Mouse (Mus musculus): ENCODE results near the gene Rfng. TPM values are rescaled to one million over a fixed set of nuclear protein-coding genes. Genes with fewer than 3 reads are reported as not detected.

Rfng gene
- 10.9 and 13.1 TPM in 2 replicates for polyA plus RNA-seq (2015; fragmentation: Nextera tagmentation; extraction: Ambion mirVana)

GRCm38 (mm10) chr11:120784064-120784791 lies at the start of gene Rfng, which contains the start of gene Gps1:
Gene Rfng, minus strand, starts transcription at chr11:120784207.
Gene Gps1, plus strand, starts transcription at chr11:120784272.

GRCm38 (mm10) chr11:120823956-120824786 lies 40.2 kb upstream of the Rfng start, which contains the start of gene Fasn:
Gene Fasn, minus strand, starts transcription at chr11:120824547.

GRCm38 (mm10) chr11:120795756-120796613 lies 12.0 kb upstream of the Rfng start, which contains the start of gene Dus1l:
Gene Dus1l, minus strand, starts transcription at chr11:120796403.

GRCm38 (mm10) chr11:120762672-120763041 lies 21.4 kb downstream of the Rfng start, which contains the start of gene Hmga1b:
Gene Hmga1b, plus strand, starts transcription at chr11:120762794.

GRCm38 (mm10) chr11:120731858-120732680 lies 51.9 kb downstream of the Rfng start, which contains the start of gene Cbr2:
Gene Cbr2, minus strand, starts transcription at chr11:120732114.

Other genes with a start within 250 kb of the Rfng start
- gene Mcrip1, start 234.5 kb downstream of the Rfng start, polyA plus RNA-seq (2015; fragmentation: Nextera tagmentation; extraction: Ambion mirVana): 123 and 145 TPM in 2 replicates
- 121 and 146 TPM in 2 replicates for gene Ppp1r27, start 233.1 kb downstream of the Rfng start, polyA plus RNA-seq (2015; fragmentation: Nextera tagmentation; extraction: Ambion mirVana)
- 311 and 389 TPM in 2 replicates for gene P4hb, start 211.0 kb downstream of the Rfng start, polyA plus RNA-seq (2015; fragmentation: Nextera tagmentation; extraction: Ambion mirVana)
- 252 and 323 TPM in 2 replicates for gene Arhgdia, start 202.6 kb downstream of the Rfng start, polyA plus RNA-seq (2015; fragmentation: Nextera tagmentation; extraction: Ambion mirVana)
- gene Alyref, start 185.8 kb downstream of the Rfng start, polyA plus RNA-seq (2015; fragmentation: Nextera tagmentation; extraction: Ambion mirVana): 130 and 181 TPM in 2 replicates
- 109 and 118 TPM in 2 replicates for gene Anapc11, start 185.8 kb downstream of the Rfng start, polyA plus RNA-seq (2015; fragmentation: Nextera tagmentation; extraction: Ambion mirVana)
- gene Npb, start 175.7 kb downstream of the Rfng start, polyA plus RNA-seq (2015; fragmentation: Nextera tagmentation; extraction: Ambion mirVana): 1.2 and 2.0 TPM in 2 replicates
- 35.3 and 46.1 TPM in 2 replicates for gene Pcyt2, start 166.3 kb downstream of the Rfng start, polyA plus RNA-seq (2015; fragmentation: Nextera tagmentation; extraction: Ambion mirVana)
- 11.3 and 14.0 TPM in 2 replicates for gene Sirt7, start 159.0 kb downstream of the Rfng start, polyA plus RNA-seq (2015; fragmentation: Nextera tagmentation; extraction: Ambion mirVana)
- gene Mafg, start 150.6 kb downstream of the Rfng start, polyA plus RNA-seq (2015; fragmentation: Nextera tagmentation; extraction: Ambion mirVana): 22.0 TPM in 2 replicates
- 24.8 and 35.6 TPM in 2 replicates for gene Pycr1, start 140.4 kb downstream of the Rfng start, polyA plus RNA-seq (2015; fragmentation: Nextera tagmentation; extraction: Ambion mirVana)
- gene Myadml2, start 136.0 kb downstream of the Rfng start, polyA plus RNA-seq (2015; fragmentation: Nextera tagmentation; extraction: Ambion mirVana): 73.4 and 83.9 TPM in 2 replicates
- 1.9 and 3.8 TPM in 2 replicates for gene Notum, start 123.0 kb downstream of the Rfng start, polyA plus RNA-seq (2015; fragmentation: Nextera tagmentation; extraction: Ambion mirVana)
- 63.0 and 64.1 TPM in 2 replicates for gene Aspscr1, start 111.2 kb downstream of the Rfng start, polyA plus RNA-seq (2015; fragmentation: Nextera tagmentation; extraction: Ambion mirVana)
- 105 and 106 TPM in 2 replicates for gene Cenpx, start 70.5 kb downstream of the Rfng start, polyA plus RNA-seq (2015; fragmentation: Nextera tagmentation; extraction: Ambion mirVana)
- gene Lrrc45, start 70.3 kb downstream of the Rfng start, polyA plus RNA-seq (2015; fragmentation: Nextera tagmentation; extraction: Ambion mirVana): 12.6 and 14.1 TPM in 2 replicates
- 2.7 and 4.5 TPM in 2 replicates for gene Rac3, start 62.7 kb downstream of the Rfng start, polyA plus RNA-seq (2015; fragmentation: Nextera tagmentation; extraction: Ambion mirVana)
- 7.3 and 17.3 TPM in 2 replicates for gene Dcxr, start 56.9 kb downstream of the Rfng start, polyA plus RNA-seq (2015; fragmentation: Nextera tagmentation; extraction: Ambion mirVana)
- gene Cbr2, start 52.1 kb downstream of the Rfng start, polyA plus RNA-seq (2015; fragmentation: Nextera tagmentation; extraction: Ambion mirVana): 10.2 and 19.5 TPM in 2 replicates
- gene Hmga1b, start 21.4 kb downstream of the Rfng start, polyA plus RNA-seq (2015; fragmentation: Nextera tagmentation; extraction: Ambion mirVana): 1.5 TPM in 2 replicates
- gene Gps1, start 65 bp upstream of the Rfng start, polyA plus RNA-seq (2015; fragmentation: Nextera tagmentation; extraction: Ambion mirVana): 87.6 and 93.4 TPM in 2 replicates
- gene Dus1l, start 12.2 kb upstream of the Rfng start, polyA plus RNA-seq (2015; fragmentation: Nextera tagmentation; extraction: Ambion mirVana): 35.4 and 37.5 TPM in 2 replicates
- 6.1 and 13.5 TPM in 2 replicates for gene Fasn, start 40.3 kb upstream of the Rfng start, polyA plus RNA-seq (2015; fragmentation: Nextera tagmentation; extraction: Ambion mirVana)
- 4.2 and 4.4 TPM in 2 replicates for gene Ccdc57, start 148.7 kb upstream of the Rfng start, polyA plus RNA-seq (2015; fragmentation: Nextera tagmentation; extraction: Ambion mirVana)
- 251 and 269 TPM in 2 replicates for gene Slc16a3, start 164.3 kb upstream of the Rfng start, polyA plus RNA-seq (2015; fragmentation: Nextera tagmentation; extraction: Ambion mirVana)
- 49.8 and 50.0 TPM in 2 replicates for gene Csnk1d, start 207.1 kb upstream of the Rfng start, polyA plus RNA-seq (2015; fragmentation: Nextera tagmentation; extraction: Ambion mirVana)

Measured in skeletal muscle tissue, postnatal 0 days (tissue).